Mouse (Mus musculus) brain, embryonic 14.5 days (tissue): Measurements from ENCODE around the gene Fars2.

Experiments
- CTCF ChIP-seq: fragments of 200-500 bp; IDR thresholded peaks from 2 replicates; pipeline ENCODE4 v1.5.1; 2012; ENCODE audit warnings: inconsistent platforms, mild to moderate bottlenecking, moderate library complexity, borderline replicate concordance; ENCODE audit not compliant: insufficient read depth, insufficient read length; ENCODE audit errors: extremely low read depth
- POLR2A ChIP-seq: fragments of 200-500 bp; IDR thresholded peaks from 2 replicates; pipeline ENCODE4 v1.6.1; 2012; ENCODE audit warnings: mild to moderate bottlenecking, inconsistent platforms, borderline replicate concordance; ENCODE audit not compliant: poor library complexity, insufficient read depth, insufficient read length, severe bottlenecking; ENCODE audit errors: extremely low read depth

DNA sequence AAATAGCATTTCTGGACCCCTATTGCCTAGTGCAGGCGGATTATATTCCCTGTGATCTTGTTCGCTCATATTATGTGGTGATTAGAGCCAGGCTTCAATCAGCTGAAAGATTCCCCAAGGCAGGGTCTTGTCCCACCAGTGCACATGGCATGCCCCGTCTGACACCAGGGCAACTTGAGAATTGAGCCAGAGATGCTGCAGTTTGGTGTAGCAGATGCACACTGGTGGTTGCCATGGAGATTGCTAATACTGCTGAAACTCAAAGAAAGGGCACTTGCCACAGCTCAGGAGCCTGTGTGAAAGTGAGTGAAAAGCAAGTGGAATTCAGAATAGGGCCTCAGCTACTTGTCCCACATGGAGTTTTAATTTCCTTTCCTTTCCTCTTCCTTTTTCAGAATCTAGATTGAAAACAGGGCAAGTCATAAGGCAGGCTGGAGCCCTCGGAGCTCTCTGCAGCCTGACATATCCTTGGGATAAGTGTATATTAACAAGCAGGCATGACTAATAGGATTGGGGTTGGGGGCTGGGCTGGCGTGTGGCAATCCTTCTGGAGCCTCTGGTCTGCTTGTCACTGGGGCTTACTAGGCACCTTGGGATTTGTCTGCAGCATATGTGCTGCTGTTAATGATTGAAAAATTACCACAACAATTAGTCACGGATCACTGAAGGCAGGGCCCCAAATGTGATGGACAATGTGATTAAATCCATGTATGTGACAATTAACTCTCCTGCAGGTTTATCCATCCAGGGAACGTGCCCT, 165.8 kb downstream of the Fars2 start:
- TF ChIP-seq CTCF (no peak), POLR2A (no peak)
